9 mouse cellular contexts compared by ENCODE assay signal in the genomic region with DNA sequence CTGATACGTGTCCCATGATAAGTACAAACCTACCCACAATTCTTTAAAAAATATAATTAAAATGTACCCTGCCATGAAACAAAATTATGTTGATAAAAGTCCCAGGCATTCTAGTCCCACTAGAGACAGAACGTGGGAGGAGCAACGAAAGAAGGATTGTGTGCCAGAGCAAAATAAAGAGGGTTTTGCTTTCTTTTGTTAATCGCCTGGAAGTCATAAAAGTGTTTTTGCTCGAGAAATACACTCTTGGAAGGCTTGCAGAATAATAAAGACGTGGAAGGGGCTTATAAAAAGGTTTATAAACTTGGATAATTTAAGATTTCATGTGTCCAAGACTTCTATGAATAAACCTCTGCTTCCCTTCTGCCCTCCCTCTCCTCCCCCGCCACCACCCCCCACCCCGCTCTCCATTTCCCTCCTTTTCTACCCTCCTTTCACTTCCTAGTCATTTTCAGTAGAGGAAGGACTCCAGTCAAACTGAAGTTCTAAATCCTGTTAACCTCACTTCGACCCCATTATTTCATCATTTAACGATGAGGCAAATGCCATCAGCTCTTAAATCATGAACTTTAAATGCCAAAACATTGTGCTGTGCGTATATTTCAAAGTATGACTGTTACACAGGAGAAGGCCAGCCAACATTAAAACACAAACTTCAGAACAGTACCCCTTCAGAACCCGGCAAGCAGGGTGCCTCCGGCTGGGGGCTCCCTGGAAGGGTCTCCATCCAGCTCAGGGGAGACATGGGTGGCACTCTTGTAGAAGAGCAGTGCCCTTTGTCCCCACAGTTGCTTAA. TPM values are rescaled to one million over a fixed set of nuclear protein-coding genes. Genes with fewer than 3 reads are reported as not detected.
DNase-seq lines count a peak whose midpoint lies in the region; ATAC-seq and TF ChIP-seq lines count a peak whose summit lies in the region.
"Had no signal": no experiment of that assay in that cellular context is flagged by ENCODE, and none has a peak within 500 bp of the region (broad histone marks: within the 10 kb centered on the region; RNA-seq: fewer than 3 reads in every experiment).

No protein-coding gene starts in this region.

- peak overlapping the region; percentile 90; the same call in 1 of the 2 replicates for H3K27ac ChIP-seq in liver, embryonic 11.5 days (ENCODE audit: low read depth, low read length)
- H3K27ac ChIP-seq in stomach, postnatal 0 days (replicated peaks), result peak overlapping the region; percentile 79

- 71% methylated on average over 13 of the region's 13 CpGs for WGBS in liver, embryonic 11.5 days
- 33% methylated on average over 13 of the region's 13 CpGs for WGBS in stomach, postnatal 0 days

- no peaks in the 10 kb centered on the region for H3K36me3 ChIP-seq in liver, embryonic 11.5 days (ENCODE audit: control insufficient read depth, insufficient read depth, low read length)
- no peaks in the 10 kb centered on the region for H3K36me3 ChIP-seq in stomach, postnatal 0 days (ENCODE audit: control insufficient read depth, insufficient read depth, low read length)

- no peak overlapping the region for H3K4me3 ChIP-seq in liver, embryonic 11.5 days (ENCODE audit: low read depth, low read length)
- no peak overlapping the region for H3K4me3 ChIP-seq in stomach, postnatal 0 days (ENCODE audit: low read depth, low read length)

- TF ChIP-seq CTCF in stomach, postnatal 0 days (IDR thresholded peaks at IDR 0.05; ENCODE audit: low read depth), result no peak

- peak; percentile 65 for DNase-seq in adrenal gland, adult 2 months
- DNase-seq in adrenal gland, postnatal 25 days, result no peak
- peak; percentile 31 for DNase-seq in ovary, postnatal 14 days (ENCODE audit: low spot score)
- DNase-seq in ovary, postnatal 10 days (ENCODE audit: low spot score), result no peak
- no peak for DNase-seq in liver, embryonic 11.5 days (ENCODE audit: low spot score)
- DNase-seq in stomach, postnatal 0 days (ENCODE audit: low spot score), result no peak
- no peak for DNase-seq in layer of hippocampus, postnatal 14 days (ENCODE audit: low spot score in 2 of 2)
- no peak for DNase-seq in Muller cell, postnatal 12 days (ENCODE audit: inconsistent ontology term)

- no peaks in the 10 kb centered on the region for H3K9me3 ChIP-seq in liver, embryonic 11.5 days (ENCODE audit: control insufficient read depth, low read length)
- no peaks in the 10 kb centered on the region for H3K9me3 ChIP-seq in stomach, postnatal 0 days (ENCODE audit: control insufficient read depth, low read length)
- H3K9me3 ChIP-seq: megakaryocyte, embryonic 14.5 days had no signal

- H3K9ac ChIP-seq in liver, embryonic 11.5 days (ENCODE audit: low read depth, low read length), result peak overlapping the region; percentile 6; the same call in 1 of the 2 replicates
- no peak overlapping the region for H3K9ac ChIP-seq in stomach, postnatal 0 days (ENCODE audit: low read length)

- peaks cover 20% of the 10 kb centered on the region for H3K4me1 ChIP-seq in liver, embryonic 11.5 days (replicated peaks; ENCODE audit: control insufficient read depth, insufficient read depth, low read length)
- H3K4me1 ChIP-seq in stomach, postnatal 0 days (replicated peaks; ENCODE audit: control insufficient read depth, insufficient read depth), result no peaks in the 10 kb centered on the region

- no peaks in the 10 kb centered on the region for H3K27me3 ChIP-seq in liver, embryonic 11.5 days (replicated peaks; ENCODE audit: control insufficient read depth, insufficient read depth, low read length)
- no peaks in the 10 kb centered on the region for H3K27me3 ChIP-seq in stomach, postnatal 0 days (ENCODE audit: control insufficient read depth, insufficient read depth, low read length)
- H3K27me3 ChIP-seq: megakaryocyte, embryonic 14.5 days had no signal

- no peak overlapping the region; the same call in 1 of the 2 replicates for H3K4me2 ChIP-seq in liver, embryonic 11.5 days
- peak overlapping the region; percentile 17; the same call in 1 of the 2 replicates for H3K4me2 ChIP-seq in stomach, postnatal 0 days (replicated peaks; ENCODE audit: low read depth)

- no peak for TF ChIP-seq EP300 in stomach, postnatal 0 days (optimal IDR thresholded peaks at IDR 0.05)

- 0 out of 2 replicates have a peak, but pooled peaks have one; percentile 3 for ATAC-seq in liver, embryonic 11.5 days (replicated peaks; ENCODE audit: low FRiP score)
- ATAC-seq in stomach, postnatal 0 days (ENCODE audit: low FRiP score, low TSS enrichment), result peak; percentile 70; the same call in 1 of the 2 replicates

RNA-seq across cellular contexts. Expression of a gene that starts 54.8 kb away (rescaled TPM):
- total RNA-seq in adrenal gland, adult 2 months (2021), result 10 to 100 TPM in 1 of 2 experiments, 1 to 10 TPM in 1; 9.5 to 10.6 TPM
- 3.6 TPM in 2 replicates for polyA plus RNA-seq in adrenal gland, adult 2 months (2012; rRNA removed)
- 12.5 and 13.8 TPM in 2 replicates for total RNA-seq in adrenal gland, postnatal 25 days (2021)
- 2.6 and 3.0 TPM in 2 replicates for polyA plus RNA-seq in liver, embryonic 11.5 days (2014; fragmentation: Nextera tagmentation; extraction: Ambion mirVana)
- 1.6 and 2.0 TPM in 2 replicates for polyA plus RNA-seq in stomach, postnatal 0 days (2015; fragmentation: Nextera tagmentation; extraction: Ambion mirVana)
- 10 to 100 TPM; 19.5 to 22.2 TPM for total RNA-seq in layer of hippocampus, postnatal 14 days (2021)

Comparison
In these comparisons a context has a peak if more than half of its experiments do, and no peak if none do; other contexts are left out.
1. DNase-seq: peak in adrenal gland, adult 2 months (single experiment) and ovary, postnatal 14 days (single experiment); none in adrenal gland, postnatal 25 days (single experiment), ovary, postnatal 10 days (single experiment), liver, embryonic 11.5 days (single experiment), stomach, postnatal 0 days (single experiment), layer of hippocampus, postnatal 14 days (0 of 2) and Muller cell, postnatal 12 days (single experiment).